Mouse (Mus musculus) liver, embryonic 14.5 days (tissue): ENCODE data around the gene Olfml2b.

Experiments
- CTCF ChIP-seq: IDR thresholded peaks from 2 replicates; pipeline ENCODE4 v1.5.1; 2016; ENCODE audit warnings: antibody characterized with exemption, low read depth, control low read depth
- EP300 ChIP-seq: IDR thresholded peaks from 2 replicates; pipeline ENCODE4 v1.6.1; 2016; ENCODE audit warnings: antibody characterized with exemption, low read depth

GRCm38 (mm10) chr1:170679624-170680023 is 35.3 kb downstream of the Olfml2b start:
- TF ChIP-seq EP300 (no peak), CTCF (no peak)
